Mouse (Mus musculus) lung, postnatal 0 days (tissue): ENCODE data around the gene Ldb3.

Experiments used
- CTCF ChIP-seq: IDR thresholded peaks from 2 replicates; pipeline ENCODE4 v1.5.1; 2016; ENCODE audit warnings: antibody characterized with exemption, mild to moderate bottlenecking
- EP300 ChIP-seq: IDR thresholded peaks from 2 replicates; pipeline ENCODE4 v1.6.1; 2016; ENCODE audit warnings: antibody characterized with exemption, mild to moderate bottlenecking, control low read depth

DNA sequence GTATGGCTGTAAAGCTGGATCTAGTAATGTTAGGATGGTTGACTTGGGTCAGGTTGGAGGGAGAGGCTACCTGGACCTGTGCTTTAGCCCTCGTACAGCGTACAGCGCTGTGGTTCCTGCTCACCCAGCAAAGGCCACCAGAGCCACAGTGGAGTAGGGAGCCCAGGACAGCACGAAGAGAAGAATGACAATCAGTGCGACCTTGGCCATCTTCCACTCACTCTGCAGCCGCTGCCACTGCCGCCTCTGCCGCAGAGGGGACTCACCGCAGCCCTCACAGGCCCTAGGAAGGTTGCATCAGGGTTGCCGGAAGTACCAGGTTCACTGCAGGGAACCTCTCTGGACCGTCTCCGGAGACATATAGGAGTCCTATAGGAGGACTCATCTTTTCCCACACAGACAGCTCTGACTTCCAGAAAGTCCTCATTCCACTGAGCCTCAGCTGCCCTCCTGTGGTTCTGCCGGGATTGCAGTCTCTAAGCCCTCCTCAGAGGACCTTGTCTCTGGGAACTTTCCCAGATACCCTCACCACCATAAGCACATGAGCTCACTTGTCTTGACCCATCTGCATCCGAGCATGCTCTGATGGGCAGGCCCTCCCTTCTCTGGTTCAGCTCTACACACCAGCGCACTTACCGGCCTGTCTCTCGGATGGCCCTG is 7.2 kb upstream of the Ldb3 start:
- no peak for TF ChIP-seq CTCF
- TF ChIP-seq EP300, result no peak
